Mouse (Mus musculus): ENCODE measurements around the gene Gm48551. TPM values are rescaled to one million over a fixed set of nuclear protein-coding genes. Genes with fewer than 3 reads are reported as not detected.

Gene Gm48551
- polyA plus RNA-seq, 2 experiments: 1.1 to 4.3 TPM

DNA sequence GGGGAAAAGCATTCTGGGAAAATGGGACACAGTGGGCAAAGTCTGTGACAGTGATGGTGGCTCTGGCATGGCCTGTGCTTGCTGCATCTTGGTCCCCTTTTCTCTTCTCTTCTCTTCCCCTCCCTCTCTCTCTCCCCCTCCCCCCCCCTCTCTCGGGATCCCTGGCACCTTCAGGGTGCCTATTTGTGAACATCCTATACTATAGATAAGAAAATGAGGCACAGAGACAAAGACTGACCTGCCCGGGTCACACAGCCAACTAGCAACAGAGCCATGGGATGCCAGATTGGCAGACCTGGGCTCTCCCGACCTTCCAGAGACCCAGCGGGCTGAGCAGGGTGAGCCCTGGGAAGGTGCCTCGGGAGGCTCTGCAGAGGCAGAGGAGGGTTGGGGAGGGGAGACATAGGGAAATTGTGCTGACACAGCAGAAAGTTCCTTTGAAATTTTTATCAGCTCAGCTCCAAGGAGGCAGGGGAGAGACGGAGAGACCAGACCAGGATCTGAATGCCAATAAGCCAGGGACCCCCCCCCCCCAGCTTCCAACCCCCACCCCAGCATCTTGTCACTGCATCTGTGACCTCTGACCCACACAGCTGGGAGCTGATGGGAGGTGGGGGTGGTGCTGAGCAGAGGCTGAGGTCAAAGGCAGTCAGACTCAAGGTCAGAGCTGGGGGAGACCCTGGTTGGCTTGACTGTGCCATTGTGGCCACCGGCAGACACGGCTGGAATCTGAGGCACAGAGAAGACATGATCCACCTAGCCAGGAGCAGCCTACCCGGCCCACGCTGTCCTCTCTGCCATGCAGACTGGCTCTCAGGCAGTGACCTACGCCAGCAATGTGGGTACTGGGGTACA, 34.2 kb downstream of the Gm48551 start:
- H3K4me1 ChIP-seq (ENCODE audit: control insufficient read depth, insufficient read depth, low read length): peaks cover 45% of the 10 kb centered on the region
- no peak overlapping the region for H3K9ac ChIP-seq (ENCODE audit: low read depth, low read length, severe bottlenecking)
- no peak overlapping the region for H3K27ac ChIP-seq (replicated peaks; ENCODE audit: low read depth, low read length)
- H3K27me3 ChIP-seq (ENCODE audit: control insufficient read depth, insufficient read depth, low read length): no peaks in the 10 kb centered on the region
- WGBS: 41% methylated on average over 8 of the region's 11 CpGs
- no peak for ATAC-seq (ENCODE audit: low FRiP score, low read depth)
- no peak overlapping the region for H3K4me2 ChIP-seq (replicated peaks; ENCODE audit: low read depth, low read length, severe bottlenecking)
- H3K36me3 ChIP-seq (ENCODE audit: control insufficient read depth, insufficient read depth, low read length): peaks cover 50% of the 10 kb centered on the region
- no peak overlapping the region for H3K4me3 ChIP-seq (replicated peaks; ENCODE audit: low read length)
- no peaks in the 10 kb centered on the region for H3K9me3 ChIP-seq (ENCODE audit: control insufficient read depth, low read length)
- no peak for DNase-seq (ENCODE audit: low spot score)
- no peak for TF ChIP-seq POLR2A (IDR thresholded peaks at IDR 0.05; ENCODE audit: borderline replicate concordance, extremely low read depth, insufficient read depth, insufficient read length)

DNA sequence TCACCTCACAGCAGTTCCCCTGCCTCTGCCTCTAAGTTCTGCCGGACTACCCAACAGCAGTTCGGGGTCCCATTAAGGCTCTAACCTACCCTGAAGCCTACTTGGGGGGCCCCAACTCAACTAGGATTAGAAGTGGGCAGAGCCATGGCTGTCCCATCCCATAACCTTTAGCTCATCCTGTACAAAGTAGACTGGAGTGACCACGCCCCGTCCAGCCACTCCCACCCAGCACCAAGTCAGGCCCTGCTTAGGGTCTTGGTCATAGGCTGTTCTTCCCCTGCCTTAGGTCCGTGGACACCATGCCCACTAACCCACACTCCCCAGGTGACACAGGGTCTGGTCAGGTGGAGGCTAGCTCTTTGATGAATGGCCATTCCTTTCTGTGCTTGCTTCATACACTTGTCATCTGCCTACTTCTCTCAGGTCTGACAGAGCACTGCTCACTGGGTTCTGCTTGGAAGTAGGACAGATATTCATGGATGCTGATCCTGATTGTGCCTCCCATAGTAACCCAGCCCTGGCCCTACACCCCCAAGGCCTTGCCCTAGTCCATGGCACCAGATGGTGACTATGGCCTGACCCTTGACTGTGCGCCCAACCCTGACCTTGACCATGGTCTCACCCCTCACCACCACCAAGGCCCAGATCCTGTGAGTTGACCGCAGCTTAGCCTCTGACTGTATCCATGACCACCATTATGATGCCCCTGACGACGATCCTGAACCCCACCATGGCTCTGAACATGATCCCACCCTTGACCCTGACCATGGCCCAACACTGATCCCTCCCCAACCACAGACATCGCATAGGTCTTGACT, 35.1 kb downstream of the Gm48551 start:
- H3K9me3 ChIP-seq (ENCODE audit: control insufficient read depth, low read length): no peaks in the 10 kb centered on the region
- no peak for ATAC-seq (ENCODE audit: low FRiP score, low read depth)
- no peaks in the 10 kb centered on the region for H3K27me3 ChIP-seq (ENCODE audit: control insufficient read depth, insufficient read depth, low read length)
- WGBS: 89% methylated on average over 10 of the region's 10 CpGs
- peaks cover 48% of the 10 kb centered on the region for H3K36me3 ChIP-seq (ENCODE audit: control insufficient read depth, insufficient read depth, low read length)
- no peak overlapping the region for H3K9ac ChIP-seq (ENCODE audit: low read depth, low read length, severe bottlenecking)
- no peak overlapping the region for H3K27ac ChIP-seq (replicated peaks; ENCODE audit: low read depth, low read length)
- no peak for DNase-seq (ENCODE audit: low spot score)
- no peak overlapping the region for H3K4me3 ChIP-seq (replicated peaks; ENCODE audit: low read length)
- peaks cover 41% of the 10 kb centered on the region for H3K4me1 ChIP-seq (ENCODE audit: control insufficient read depth, insufficient read depth, low read length)
- H3K4me2 ChIP-seq (replicated peaks; ENCODE audit: low read depth, low read length, severe bottlenecking): no peak overlapping the region
- TF ChIP-seq POLR2A (IDR thresholded peaks at IDR 0.05; ENCODE audit: borderline replicate concordance, extremely low read depth, insufficient read depth, insufficient read length): no peak

DNA sequence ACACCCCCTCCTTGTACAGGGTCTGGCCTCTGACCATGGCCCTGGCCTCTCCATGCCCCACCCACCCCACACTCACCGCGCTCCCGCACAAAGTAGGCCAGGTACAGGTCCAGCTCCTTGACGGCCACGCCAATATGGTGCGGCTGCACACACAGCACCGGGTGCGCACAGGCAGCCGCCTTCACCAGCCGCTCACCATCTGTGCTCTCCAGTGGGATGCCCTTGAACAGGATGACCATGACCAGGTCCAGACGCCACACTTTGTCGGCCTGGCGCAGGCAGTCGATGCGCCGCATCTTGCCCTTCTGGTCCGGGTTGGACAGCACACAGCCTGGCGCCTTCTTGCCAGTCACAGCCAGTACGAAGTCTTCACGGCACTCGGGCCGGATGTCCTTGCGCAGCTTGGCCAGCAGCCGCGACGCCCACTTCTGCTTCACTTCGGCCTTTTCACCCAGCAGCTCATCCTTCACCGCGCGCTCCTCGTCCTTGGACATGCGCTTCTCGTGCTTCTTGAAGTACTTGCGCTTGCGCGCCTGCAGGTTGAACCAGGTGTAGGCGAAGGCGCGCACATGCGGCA, 36.0 kb downstream of the Gm48551 start:
- H3K9me3 ChIP-seq (ENCODE audit: control insufficient read depth, low read length): no peaks in the 10 kb centered on the region
- no peak overlapping the region for H3K9ac ChIP-seq (ENCODE audit: low read depth, low read length, severe bottlenecking)
- TF ChIP-seq POLR2A (IDR thresholded peaks at IDR 0.05; ENCODE audit: borderline replicate concordance, extremely low read depth, insufficient read depth, insufficient read length): no peak
- no peak overlapping the region for H3K27ac ChIP-seq (replicated peaks; ENCODE audit: low read depth, low read length)
- H3K4me2 ChIP-seq (replicated peaks; ENCODE audit: low read depth, low read length, severe bottlenecking): no peak overlapping the region
- ATAC-seq (ENCODE audit: low FRiP score, low read depth) (no peak), DNase-seq (ENCODE audit: low spot score) (no peak)
- no peak overlapping the region for H3K4me3 ChIP-seq (replicated peaks; ENCODE audit: low read length)
- peaks cover 41% of the 10 kb centered on the region for H3K36me3 ChIP-seq (ENCODE audit: control insufficient read depth, insufficient read depth, low read length)
- H3K27me3 ChIP-seq (ENCODE audit: control insufficient read depth, insufficient read depth, low read length): no peaks in the 10 kb centered on the region
- 86% methylated on average over 40 of the region's 40 CpGs for WGBS
- peaks cover 42% of the 10 kb centered on the region for H3K4me1 ChIP-seq (ENCODE audit: control insufficient read depth, insufficient read depth, low read length)

DNA sequence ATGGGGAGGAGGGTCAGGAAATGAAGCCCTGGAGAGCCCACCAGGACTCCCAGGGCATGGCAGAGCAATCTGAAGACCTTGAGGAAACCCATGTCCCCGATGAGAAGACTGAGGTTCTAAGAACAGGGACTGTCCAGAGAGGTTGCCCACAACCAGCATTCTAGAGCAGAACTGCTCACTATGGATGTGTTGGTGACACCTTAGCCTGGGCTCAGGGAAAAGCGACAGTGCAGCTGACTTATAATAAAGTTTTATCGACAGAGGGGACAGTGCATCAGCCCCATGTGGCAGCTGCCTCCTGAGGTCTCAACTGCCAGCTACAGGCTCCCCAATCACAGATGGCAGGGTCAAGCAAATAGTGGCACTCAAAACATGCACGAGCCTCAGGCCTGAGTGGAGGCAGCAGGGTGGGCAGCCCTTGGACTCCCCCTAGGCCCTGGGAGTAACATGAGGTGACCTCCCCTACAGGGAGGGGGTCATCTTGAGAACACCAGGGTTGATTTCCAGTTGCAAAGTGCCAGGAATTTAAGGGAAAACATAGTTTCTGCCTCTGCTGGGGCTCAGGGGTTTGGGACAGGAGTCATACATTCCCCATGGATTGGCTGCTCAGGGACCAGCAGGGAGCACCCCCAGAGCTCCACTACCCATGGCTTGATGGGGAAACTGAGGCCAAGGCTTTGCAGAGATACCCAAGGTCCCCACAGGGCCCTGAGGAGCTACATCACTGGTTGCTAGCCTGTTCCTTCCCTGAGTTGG, 37.0 kb downstream of the Gm48551 start:
- no peak overlapping the region for H3K4me3 ChIP-seq (replicated peaks; ENCODE audit: low read length)
- TF ChIP-seq POLR2A (IDR thresholded peaks at IDR 0.05; ENCODE audit: borderline replicate concordance, extremely low read depth, insufficient read depth, insufficient read length): no peak
- no peak overlapping the region for H3K27ac ChIP-seq (replicated peaks; ENCODE audit: low read depth, low read length)
- H3K4me2 ChIP-seq (replicated peaks; ENCODE audit: low read depth, low read length, severe bottlenecking): no peak overlapping the region
- H3K4me1 ChIP-seq (ENCODE audit: control insufficient read depth, insufficient read depth, low read length): peaks cover 41% of the 10 kb centered on the region
- H3K9ac ChIP-seq (ENCODE audit: low read depth, low read length, severe bottlenecking): no peak overlapping the region
- ATAC-seq (ENCODE audit: low FRiP score, low read depth) (no peak), DNase-seq (ENCODE audit: low spot score) (no peak)
- WGBS: 85% methylated on average over 4 of the region's 4 CpGs
- H3K9me3 ChIP-seq (ENCODE audit: control insufficient read depth, low read length): no peaks in the 10 kb centered on the region
- no peaks in the 10 kb centered on the region for H3K27me3 ChIP-seq (ENCODE audit: control insufficient read depth, insufficient read depth, low read length)
- H3K36me3 ChIP-seq (ENCODE audit: control insufficient read depth, insufficient read depth, low read length): peaks cover 37% of the 10 kb centered on the region

DNA sequence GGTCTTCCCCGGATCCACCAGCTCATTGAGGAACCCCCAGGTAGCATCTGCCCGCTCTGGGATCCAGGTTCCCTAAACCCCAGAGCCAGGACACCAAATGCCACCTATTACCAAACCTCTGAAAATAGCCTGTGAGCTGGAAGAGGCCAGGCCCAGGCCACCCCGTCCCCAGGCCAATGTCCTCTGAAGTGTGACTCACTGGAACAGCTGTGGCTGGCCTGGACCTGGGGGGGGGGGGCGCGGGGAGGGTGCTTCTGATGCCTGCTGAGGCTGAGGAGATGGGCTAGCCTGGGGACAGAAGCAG, 37.5 kb downstream of the Gm48551 start:
- no peak overlapping the region for H3K27ac ChIP-seq (replicated peaks; ENCODE audit: low read depth, low read length)

More for the DNA sequence above, 37.5 kb downstream of the Gm48551 start:
- Histone ChIP-seq H3K9me3 (ENCODE audit: control insufficient read depth, low read length) (no peaks in the 10 kb centered on the region), H3K4me2 (replicated peaks; ENCODE audit: low read depth, low read length, severe bottlenecking) (no peak overlapping the region), H3K4me3 (replicated peaks; ENCODE audit: low read length) (no peak overlapping the region), H3K9ac (ENCODE audit: low read depth, low read length, severe bottlenecking) (no peak overlapping the region), H3K27me3 (ENCODE audit: control insufficient read depth, insufficient read depth, low read length) (no peaks in the 10 kb centered on the region), H3K4me1 (ENCODE audit: control insufficient read depth, insufficient read depth, low read length) (peaks cover 36% of the 10 kb centered on the region), H3K36me3 (ENCODE audit: control insufficient read depth, insufficient read depth, low read length) (peaks cover 37% of the 10 kb centered on the region)
- no peak for TF ChIP-seq POLR2A (IDR thresholded peaks at IDR 0.05; ENCODE audit: borderline replicate concordance, extremely low read depth, insufficient read depth, insufficient read length)
- no peak for ATAC-seq (ENCODE audit: low FRiP score, low read depth)
- WGBS: 75% methylated on average over 5 of the region's 5 CpGs
- DNase-seq (ENCODE audit: low spot score): no peak

Measured in limb, embryonic 14.5 days (tissue).